11 mouse cellular contexts compared by ENCODE assay signal in genomic region chrX:12924705-12925644, GRCm38 (mm10).
DNase-seq lines count a peak whose midpoint lies in the region; ATAC-seq and TF ChIP-seq lines count a peak whose summit lies in the region.
"Had no signal": no experiment of that assay in that cellular context is flagged by ENCODE, and none has a peak within 500 bp of the region (broad histone marks: within the 10 kb centered on the region; RNA-seq: fewer than 3 reads in every experiment).

No protein-coding gene starts in this region.

- H3K27ac ChIP-seq in intestine, embryonic 16.5 days (ENCODE audit: low read length), result no peak overlapping the region
- H3K27ac ChIP-seq in intestine, embryonic 15.5 days, result no peak overlapping the region
- H3K27ac ChIP-seq in liver, postnatal 0 days (ENCODE audit: low read depth), result no peak overlapping the region
- H3K27ac ChIP-seq in liver, embryonic 11.5 days (ENCODE audit: low read depth, low read length), result no peak overlapping the region
- H3K27ac ChIP-seq in stomach, postnatal 0 days (replicated peaks), result no peak overlapping the region
- H3K27ac ChIP-seq: hindbrain, embryonic 13.5 days; liver, embryonic 13.5 days had no signal

- no peak for TF ChIP-seq EP300 in liver, postnatal 0 days (IDR thresholded peaks at IDR 0.05; ENCODE audit: low read depth)
- TF ChIP-seq EP300 in stomach, postnatal 0 days (optimal IDR thresholded peaks at IDR 0.05), result no peak

- H3K4me2 ChIP-seq in intestine, embryonic 16.5 days (ENCODE audit: low read depth, low read length), result no peak overlapping the region
- no peak overlapping the region for H3K4me2 ChIP-seq in intestine, embryonic 15.5 days (replicated peaks)
- no peak overlapping the region for H3K4me2 ChIP-seq in liver, postnatal 0 days (ENCODE audit: low read depth, low read length)
- H3K4me2 ChIP-seq in liver, embryonic 11.5 days, result no peak overlapping the region
- H3K4me2 ChIP-seq in stomach, postnatal 0 days (replicated peaks; ENCODE audit: low read depth), result no peak overlapping the region
- H3K4me2 ChIP-seq: hindbrain, embryonic 13.5 days; liver, embryonic 13.5 days had no signal

- H3K36me3 ChIP-seq in intestine, embryonic 16.5 days (ENCODE audit: control insufficient read depth, insufficient read depth, low read length), result no peaks in the 10 kb centered on the region
- H3K36me3 ChIP-seq in intestine, embryonic 15.5 days, result no peaks in the 10 kb centered on the region
- H3K36me3 ChIP-seq in liver, postnatal 0 days (replicated peaks; ENCODE audit: insufficient read depth, low read length), result no peaks in the 10 kb centered on the region
- H3K36me3 ChIP-seq in liver, embryonic 11.5 days (ENCODE audit: control insufficient read depth, insufficient read depth, low read length), result no peaks in the 10 kb centered on the region
- H3K36me3 ChIP-seq in stomach, postnatal 0 days (ENCODE audit: control insufficient read depth, insufficient read depth, low read length), result no peaks in the 10 kb centered on the region
- H3K36me3 ChIP-seq: hindbrain, embryonic 13.5 days; liver, embryonic 13.5 days had no signal

- POLR2A ChIA-PET in Patski (lab: Charles Lee), result no interaction called here

- H3K9me3 ChIP-seq in intestine, embryonic 16.5 days (ENCODE audit: control insufficient read depth, low read length), result no peaks in the 10 kb centered on the region
- no peaks in the 10 kb centered on the region for H3K9me3 ChIP-seq in intestine, embryonic 15.5 days
- no peaks in the 10 kb centered on the region for H3K9me3 ChIP-seq in liver, postnatal 0 days (ENCODE audit: low read length)
- no peaks in the 10 kb centered on the region for H3K9me3 ChIP-seq in liver, embryonic 11.5 days (ENCODE audit: control insufficient read depth, low read length)
- no peaks in the 10 kb centered on the region for H3K9me3 ChIP-seq in stomach, postnatal 0 days (ENCODE audit: control insufficient read depth, low read length)
- H3K9me3 ChIP-seq: hindbrain, embryonic 13.5 days; liver, embryonic 13.5 days had no signal

- 76% methylated on average over 10 of the region's 10 CpGs for WGBS in intestine, embryonic 16.5 days
- WGBS in intestine, embryonic 15.5 days, result 77% methylated on average over 10 of the region's 10 CpGs
- WGBS in liver, postnatal 0 days (ENCODE audit: insufficient replicate concordance), result 69% methylated on average over 10 of the region's 10 CpGs
- WGBS in liver, embryonic 11.5 days, result 73% methylated on average over 10 of the region's 10 CpGs
- 71% methylated on average over 10 of the region's 10 CpGs for WGBS in stomach, postnatal 0 days

- no peaks in the 10 kb centered on the region for H3K4me1 ChIP-seq in intestine, embryonic 16.5 days (ENCODE audit: control insufficient read depth, insufficient read depth, low read length)
- H3K4me1 ChIP-seq in intestine, embryonic 15.5 days (replicated peaks), result no peaks in the 10 kb centered on the region
- H3K4me1 ChIP-seq in liver, postnatal 0 days (ENCODE audit: insufficient read depth), result no peaks in the 10 kb centered on the region
- H3K4me1 ChIP-seq in liver, embryonic 11.5 days (replicated peaks; ENCODE audit: control insufficient read depth, insufficient read depth, low read length), result peaks cover 6% of the 10 kb centered on the region; the same call in 1 of the 2 replicates
- no peaks in the 10 kb centered on the region for H3K4me1 ChIP-seq in stomach, postnatal 0 days (replicated peaks; ENCODE audit: control insufficient read depth, insufficient read depth)
- H3K4me1 ChIP-seq: hindbrain, embryonic 13.5 days had no signal

- CTCF ChIA-PET in Patski (lab: Charles Lee), result no interaction called here

- peak; percentile 50 for ATAC-seq in intestine, embryonic 16.5 days
- ATAC-seq in intestine, embryonic 15.5 days, result no peak
- ATAC-seq in liver, postnatal 0 days, result no peak
- ATAC-seq in liver, embryonic 11.5 days (replicated peaks; ENCODE audit: low FRiP score), result no peak
- no peak for ATAC-seq in Patski
- no peak for ATAC-seq in stomach, postnatal 0 days (ENCODE audit: low FRiP score, low TSS enrichment)

- H3K4me3 ChIP-seq in intestine, embryonic 16.5 days (ENCODE audit: low read length), result no peak overlapping the region
- no peak overlapping the region for H3K4me3 ChIP-seq in intestine, embryonic 15.5 days (replicated peaks)
- H3K4me3 ChIP-seq in liver, postnatal 0 days (ENCODE audit: low read depth, low read length), result no peak overlapping the region
- H3K4me3 ChIP-seq in liver, embryonic 11.5 days (ENCODE audit: low read depth, low read length), result no peak overlapping the region
- no peak overlapping the region for H3K4me3 ChIP-seq in stomach, postnatal 0 days (ENCODE audit: low read depth, low read length)
- H3K4me3 ChIP-seq: hindbrain, embryonic 13.5 days; liver, embryonic 13.5 days had no signal

- in situ Hi-C loops in Patski (cut with MboI; ENCODE audit: low pct_unique_long_range_greater_than_20kb), result loop anchor here (10.0 kb wide), 1 partner anchor 150 kb away; the partner anchor contains the start of gene Usp9x

- H3K27me3 ChIP-seq in intestine, embryonic 16.5 days (replicated peaks; ENCODE audit: control insufficient read depth, insufficient read depth, low read length), result no peaks in the 10 kb centered on the region
- H3K27me3 ChIP-seq in intestine, embryonic 15.5 days (replicated peaks), result no peaks in the 10 kb centered on the region; the same call in 1 of the 2 replicates
- no peaks in the 10 kb centered on the region; the same call in 1 of the 2 replicates for H3K27me3 ChIP-seq in liver, postnatal 0 days (ENCODE audit: insufficient read depth, low read length)
- H3K27me3 ChIP-seq in liver, embryonic 11.5 days (replicated peaks; ENCODE audit: control insufficient read depth, insufficient read depth, low read length), result no peaks in the 10 kb centered on the region
- H3K27me3 ChIP-seq in Patski, result no peaks in the 10 kb centered on the region
- no peaks in the 10 kb centered on the region for H3K27me3 ChIP-seq in stomach, postnatal 0 days (ENCODE audit: control insufficient read depth, insufficient read depth, low read length)
- H3K27me3 ChIP-seq: hindbrain, embryonic 13.5 days; liver, embryonic 13.5 days had no signal

- no peak for DNase-seq in liver, postnatal 0 days
- no peak for DNase-seq in liver, embryonic 11.5 days (ENCODE audit: low spot score)
- DNase-seq in Patski (ENCODE audit: low read depth, low spot score), result no peak
- no peak for DNase-seq in stomach, postnatal 0 days (ENCODE audit: low spot score)
- DNase-seq in spleen, postnatal 36 days (ENCODE audit: low spot score in 2 of 2), result no peak
- DNase-seq: kidney, adult 18-20 months; liver, embryonic 13.5 days; thymus, postnatal 4 days had no signal

- peak; percentile 28; the same call in 1 of the 2 replicates for TF ChIP-seq CTCF in liver, postnatal 0 days (IDR thresholded peaks at IDR 0.05; ENCODE audit: low read depth)
- TF ChIP-seq CTCF in Patski (IDR thresholded peaks at IDR 0.05), result peak; percentile 47
- peak; percentile 18; the same call in 1 of the 2 replicates for TF ChIP-seq CTCF in stomach, postnatal 0 days (IDR thresholded peaks at IDR 0.05; ENCODE audit: low read depth)

- no peak overlapping the region for H3K9ac ChIP-seq in intestine, embryonic 16.5 days (ENCODE audit: low read depth, low read length)
- no peak overlapping the region for H3K9ac ChIP-seq in intestine, embryonic 15.5 days
- no peak overlapping the region for H3K9ac ChIP-seq in liver, postnatal 0 days (replicated peaks)
- H3K9ac ChIP-seq in liver, embryonic 11.5 days (ENCODE audit: low read depth, low read length), result no peak overlapping the region
- H3K9ac ChIP-seq in stomach, postnatal 0 days (ENCODE audit: low read length), result no peak overlapping the region
- H3K9ac ChIP-seq: hindbrain, embryonic 13.5 days; liver, embryonic 13.5 days had no signal
